Mouse (Mus musculus): ENCODE data around the gene Krt2. TPM values are rescaled to one million over a fixed set of nuclear protein-coding genes. Genes with fewer than 3 reads are reported as not detected.

Gene Krt2
- not detected in 2 replicates for total RNA-seq (2014; rRNA removed; ENCODE audit: low replicate concordance)
- polyA plus RNA-seq (2015; fragmentation: Nextera tagmentation; extraction: Ambion mirVana): not detected in 2 replicates

GRCm38 (mm10) chr15:101817875-101818274 is at the start of gene Krt2:
TSS of gene Krt2 (minus strand) at chr15:101818169.
- TF ChIP-seq CTCF (IDR thresholded peaks at IDR 0.05; ENCODE audit: low read depth) (no peak), EP300 (IDR thresholded peaks at IDR 0.05; ENCODE audit: low read depth) (no peak)
- no peaks in the 10 kb centered on the region for H3K9me3 ChIP-seq (replicated peaks; ENCODE audit: control insufficient read depth, low read length)
- H3K4me1 ChIP-seq (ENCODE audit: control insufficient read depth, insufficient read depth): no peaks in the 10 kb centered on the region
- 0 out of 2 replicates have a peak, but pooled peaks cover 4% of the 10 kb centered on the region for H3K27me3 ChIP-seq (ENCODE audit: control insufficient read depth, insufficient read depth, low read length)
- DNase-seq (ENCODE audit: low spot score) (no peak), ATAC-seq (ENCODE audit: insufficient read depth, low read depth) (no peak)
- no peaks in the 10 kb centered on the region for H3K36me3 ChIP-seq (replicated peaks; ENCODE audit: control insufficient read depth, insufficient read depth, low read length)
- WGBS: 61% methylated on average over 16 of the region's 16 CpGs
- H3K27ac ChIP-seq (ENCODE audit: low read depth): no peak within 1 kb of the TSS
- H3K4me2 ChIP-seq (ENCODE audit: low read depth, low read length): no peak within 1 kb of the TSS
- no peak within 1 kb of the TSS for H3K9ac ChIP-seq (replicated peaks; ENCODE audit: low read depth, low read length)
- H3K4me3 ChIP-seq (ENCODE audit: low read depth, low read length): no peak within 1 kb of the TSS

DNA sequence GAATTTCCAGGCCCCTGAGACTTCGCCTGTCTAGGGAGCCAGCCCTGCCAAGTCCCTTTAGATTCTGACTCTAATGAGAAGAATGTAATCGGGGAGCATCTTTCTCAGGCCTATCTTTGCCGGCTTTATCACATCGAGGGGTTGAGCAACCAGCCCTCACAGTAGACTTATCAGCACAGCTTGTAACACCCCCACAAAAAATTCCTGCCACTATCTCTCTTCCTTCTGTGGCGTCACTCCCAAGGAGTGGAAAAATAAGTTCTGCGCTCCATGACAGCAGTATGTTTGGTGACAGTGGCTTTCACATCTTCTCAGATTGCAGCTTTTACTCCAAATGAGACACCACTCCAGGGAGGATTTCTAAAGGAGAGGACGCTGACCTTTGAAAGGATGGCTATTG is 48.8 kb upstream of the Krt2 start:
- H3K27ac ChIP-seq (ENCODE audit: low read depth): no peak overlapping the region
- no peaks in the 10 kb centered on the region for H3K9me3 ChIP-seq (replicated peaks; ENCODE audit: control insufficient read depth, low read length)
- H3K27me3 ChIP-seq (ENCODE audit: control insufficient read depth, insufficient read depth, low read length): peaks cover 18% of the 10 kb centered on the region; the same call in 1 of the 2 replicates
- H3K4me1 ChIP-seq (ENCODE audit: control insufficient read depth, insufficient read depth): no peaks in the 10 kb centered on the region
- no peak for TF ChIP-seq CTCF (IDR thresholded peaks at IDR 0.05; ENCODE audit: low read depth)
- no peak for TF ChIP-seq EP300 (IDR thresholded peaks at IDR 0.05; ENCODE audit: low read depth)
- no peak overlapping the region for H3K9ac ChIP-seq (replicated peaks; ENCODE audit: low read depth, low read length)
- DNase-seq (ENCODE audit: low spot score): no peak
- no peak overlapping the region for H3K4me2 ChIP-seq (ENCODE audit: low read depth, low read length)
- WGBS: 43% methylated on average over 7 of the region's 7 CpGs
- ATAC-seq (ENCODE audit: insufficient read depth, low read depth): no peak
- H3K36me3 ChIP-seq (replicated peaks; ENCODE audit: control insufficient read depth, insufficient read depth, low read length): no peaks in the 10 kb centered on the region
- H3K4me3 ChIP-seq (ENCODE audit: low read depth, low read length): no peak overlapping the region

- Histone ChIP-seq H3K4me3 (ENCODE audit: low read depth, low read length) (no peak overlapping the region), H3K9ac (replicated peaks; ENCODE audit: low read depth, low read length) (no peak overlapping the region), H3K4me1 (ENCODE audit: control insufficient read depth, insufficient read depth) (peaks cover 13% of the 10 kb centered on the region; the same call in 1 of the 2 replicates), H3K4me2 (ENCODE audit: low read depth, low read length) (peak overlapping the region; percentile 73; the same call in 1 of the 2 replicates), H3K27me3 (ENCODE audit: control insufficient read depth, insufficient read depth, low read length) (peaks cover 47% of the 10 kb centered on the region), H3K36me3 (replicated peaks; ENCODE audit: control insufficient read depth, insufficient read depth, low read length) (no peaks in the 10 kb centered on the region), H3K9me3 (replicated peaks; ENCODE audit: control insufficient read depth, low read length) (no peaks in the 10 kb centered on the region), H3K27ac (ENCODE audit: low read depth) (no peak overlapping the region)
- DNase-seq (ENCODE audit: low spot score): no peak
- 43% methylated on average over 13 of the region's 13 CpGs for WGBS
- TF ChIP-seq CTCF (IDR thresholded peaks at IDR 0.05; ENCODE audit: low read depth) (0 out of 2 replicates have a peak, but pooled peaks have one; percentile 8), EP300 (IDR thresholded peaks at IDR 0.05; ENCODE audit: low read depth) (no peak)
- no peak for ATAC-seq (ENCODE audit: insufficient read depth, low read depth)
These were observed 42.6 kb upstream of the Krt2 start for GRCm38 (mm10) chr15:101860421-101861130.

GRCm38 (mm10) chr15:101859735-101860170 is 41.8 kb upstream of the Krt2 start:
- Histone ChIP-seq H3K4me1 (ENCODE audit: control insufficient read depth, insufficient read depth) (peaks cover 13% of the 10 kb centered on the region; the same call in 1 of the 2 replicates), H3K9ac (replicated peaks; ENCODE audit: low read depth, low read length) (no peak overlapping the region), H3K27ac (ENCODE audit: low read depth) (no peak overlapping the region), H3K4me2 (ENCODE audit: low read depth, low read length) (peak overlapping the region; percentile 73), H3K9me3 (replicated peaks; ENCODE audit: control insufficient read depth, low read length) (no peaks in the 10 kb centered on the region), H3K27me3 (ENCODE audit: control insufficient read depth, insufficient read depth, low read length) (peaks cover 50% of the 10 kb centered on the region), H3K4me3 (ENCODE audit: low read depth, low read length) (peak overlapping the region; percentile 44), H3K36me3 (replicated peaks; ENCODE audit: control insufficient read depth, insufficient read depth, low read length) (no peaks in the 10 kb centered on the region)
- no peak for TF ChIP-seq CTCF (IDR thresholded peaks at IDR 0.05; ENCODE audit: low read depth)
- TF ChIP-seq EP300 (IDR thresholded peaks at IDR 0.05; ENCODE audit: low read depth): no peak
- peak; percentile 11 for DNase-seq (ENCODE audit: low spot score)
- ATAC-seq (ENCODE audit: insufficient read depth, low read depth): no peak
- under 1% methylated on average over 32 of the region's 33 CpGs for WGBS

DNA sequence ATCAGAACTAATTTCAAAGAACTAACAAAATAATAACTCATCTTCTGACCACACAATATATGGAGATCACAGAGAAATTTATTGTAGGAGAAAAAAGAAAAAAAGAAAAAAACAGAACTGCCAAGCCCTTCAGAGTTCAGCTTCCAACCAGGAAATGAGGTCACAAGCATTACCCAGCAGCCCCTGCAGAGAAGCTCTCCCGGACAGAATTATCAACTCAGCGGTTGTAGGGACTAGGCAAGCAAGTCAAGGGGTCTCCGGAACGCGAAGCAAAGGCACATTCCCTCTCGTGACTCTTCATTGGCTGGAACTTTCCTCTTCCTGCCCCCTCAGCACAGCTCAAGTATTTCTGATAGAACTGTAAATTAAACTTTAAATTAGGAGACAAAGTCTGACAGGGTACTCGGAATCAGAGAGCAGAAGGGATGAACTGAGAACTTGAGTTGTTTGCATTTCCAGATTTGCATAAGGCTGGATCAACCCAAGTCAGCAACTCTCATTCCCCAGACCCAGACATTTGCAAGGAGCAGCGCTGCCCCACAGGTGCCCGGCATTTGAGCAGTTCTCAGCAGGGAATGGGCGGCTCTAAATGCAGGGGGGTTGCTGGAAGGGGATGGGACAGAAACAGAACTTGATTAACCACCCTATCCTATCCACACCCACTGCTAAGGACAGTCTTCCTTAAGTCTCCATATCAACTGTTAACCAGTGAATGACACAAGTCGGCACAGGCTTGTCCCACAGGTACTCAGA is 40.9 kb upstream of the Krt2 start:
- Histone ChIP-seq H3K27ac (ENCODE audit: low read depth) (no peak overlapping the region), H3K4me1 (ENCODE audit: control insufficient read depth, insufficient read depth) (peaks cover 13% of the 10 kb centered on the region; the same call in 1 of the 2 replicates), H3K4me3 (ENCODE audit: low read depth, low read length) (peak overlapping the region; percentile 44; the same call in 1 of the 2 replicates), H3K27me3 (ENCODE audit: control insufficient read depth, insufficient read depth, low read length) (peaks cover 53% of the 10 kb centered on the region), H3K9me3 (replicated peaks; ENCODE audit: control insufficient read depth, low read length) (no peaks in the 10 kb centered on the region), H3K36me3 (replicated peaks; ENCODE audit: control insufficient read depth, insufficient read depth, low read length) (no peaks in the 10 kb centered on the region), H3K4me2 (ENCODE audit: low read depth, low read length) (peak overlapping the region; percentile 73; the same call in 1 of the 2 replicates), H3K9ac (replicated peaks; ENCODE audit: low read depth, low read length) (no peak overlapping the region)
- no peak for TF ChIP-seq CTCF (IDR thresholded peaks at IDR 0.05; ENCODE audit: low read depth)
- no peak for TF ChIP-seq EP300 (IDR thresholded peaks at IDR 0.05; ENCODE audit: low read depth)
- no peak for ATAC-seq (ENCODE audit: insufficient read depth, low read depth)
- WGBS: 10% methylated on average over 11 of the region's 11 CpGs
- no peak for DNase-seq (ENCODE audit: low spot score)

Data from heart, postnatal 0 days (tissue).